Mouse (Mus musculus): ENCODE results near the gene Aspa. TPM values are rescaled to one million over a fixed set of nuclear protein-coding genes. Genes with fewer than 3 reads are reported as not detected.

Aspa gene
- polyA plus RNA-seq, 1 experiment from 2014 or later: 6.3 TPM

- no peak overlapping the region for H3K4me3 ChIP-seq (ENCODE audit: low read length)
- no peaks in the 10 kb centered on the region for H3K4me1 ChIP-seq (ENCODE audit: control insufficient read depth, insufficient read depth, low read length)
- no peak overlapping the region for H3K27ac ChIP-seq (ENCODE audit: low read depth, low read length)
- no peaks in the 10 kb centered on the region for H3K36me3 ChIP-seq (ENCODE audit: control insufficient read depth, insufficient read depth, low read length)
- H3K9ac ChIP-seq (ENCODE audit: low read depth, low read length): no peak overlapping the region
- no peak for ATAC-seq (ENCODE audit: low FRiP score, low TSS enrichment)
- no peaks in the 10 kb centered on the region for H3K27me3 ChIP-seq (ENCODE audit: control insufficient read depth, insufficient read depth, low read length)
- WGBS: 43% methylated on average over 2 of the region's 2 CpGs
- no peak overlapping the region for H3K4me2 ChIP-seq (replicated peaks; ENCODE audit: low read depth, low read length)
- H3K9me3 ChIP-seq (ENCODE audit: control insufficient read depth, low read length): no peaks in the 10 kb centered on the region
Measured at GRCm38 (mm10) chr11:73274821-73275220, 54.6 kb downstream of the Aspa start.

GRCm38 (mm10) chr11:73267267-73267666, 62.1 kb downstream of the Aspa start, which contains the start of gene Trpv3:
Gene Trpv3 (plus strand): TSS chr11:73267388.
- H3K9ac ChIP-seq (ENCODE audit: low read depth, low read length): no peak within 1 kb of the TSS
- no peaks in the 10 kb centered on the region for H3K4me1 ChIP-seq (ENCODE audit: control insufficient read depth, insufficient read depth, low read length)
- no peaks in the 10 kb centered on the region for H3K27me3 ChIP-seq (ENCODE audit: control insufficient read depth, insufficient read depth, low read length)
- H3K4me2 ChIP-seq (replicated peaks; ENCODE audit: low read depth, low read length): no peak within 1 kb of the TSS
- WGBS: 86% methylated on average over 7 of the region's 7 CpGs
- H3K27ac ChIP-seq (ENCODE audit: low read depth, low read length): no peak within 1 kb of the TSS
- ATAC-seq (ENCODE audit: low FRiP score, low TSS enrichment): no peak
- H3K36me3 ChIP-seq (ENCODE audit: control insufficient read depth, insufficient read depth, low read length): no peaks in the 10 kb centered on the region
- no peak within 1 kb of the TSS for H3K4me3 ChIP-seq (ENCODE audit: low read length)
- H3K9me3 ChIP-seq (ENCODE audit: control insufficient read depth, low read length): no peaks in the 10 kb centered on the region

- no peak overlapping the region for H3K27ac ChIP-seq (ENCODE audit: low read depth, low read length)
- H3K4me1 ChIP-seq (ENCODE audit: control insufficient read depth, insufficient read depth, low read length): no peaks in the 10 kb centered on the region
- no peak overlapping the region for H3K4me2 ChIP-seq (replicated peaks; ENCODE audit: low read depth, low read length)
- H3K9ac ChIP-seq (ENCODE audit: low read depth, low read length): no peak overlapping the region
- H3K36me3 ChIP-seq (ENCODE audit: control insufficient read depth, insufficient read depth, low read length): no peaks in the 10 kb centered on the region
- H3K4me3 ChIP-seq (ENCODE audit: low read length): no peak overlapping the region
- no peaks in the 10 kb centered on the region for H3K9me3 ChIP-seq (ENCODE audit: control insufficient read depth, low read length)
- no peaks in the 10 kb centered on the region for H3K27me3 ChIP-seq (ENCODE audit: control insufficient read depth, insufficient read depth, low read length)
- 44% methylated on average over 1 of the region's 1 CpGs for WGBS
- ATAC-seq (ENCODE audit: low FRiP score, low TSS enrichment): no peak
Measured at GRCm38 (mm10) chr11:73261385-73261784, 68.0 kb downstream of the Aspa start.

GRCm38 (mm10) chr11:73260457-73260856, 68.9 kb downstream of the Aspa start:
- ATAC-seq (ENCODE audit: low FRiP score, low TSS enrichment): no peak
- Histone ChIP-seq H3K9ac (ENCODE audit: low read depth, low read length) (no peak overlapping the region), H3K27ac (ENCODE audit: low read depth, low read length) (no peak overlapping the region), H3K27me3 (ENCODE audit: control insufficient read depth, insufficient read depth, low read length) (no peaks in the 10 kb centered on the region), H3K4me2 (replicated peaks; ENCODE audit: low read depth, low read length) (no peak overlapping the region), H3K4me3 (ENCODE audit: low read length) (no peak overlapping the region), H3K9me3 (ENCODE audit: control insufficient read depth, low read length) (no peaks in the 10 kb centered on the region), H3K36me3 (ENCODE audit: control insufficient read depth, insufficient read depth, low read length) (no peaks in the 10 kb centered on the region), H3K4me1 (ENCODE audit: control insufficient read depth, insufficient read depth, low read length) (no peaks in the 10 kb centered on the region)
- WGBS: 74% methylated on average over 3 of the region's 3 CpGs

- Histone ChIP-seq H3K4me1 (ENCODE audit: control insufficient read depth, insufficient read depth, low read length) (no peaks in the 10 kb centered on the region), H3K4me2 (replicated peaks; ENCODE audit: low read depth, low read length) (no peak overlapping the region), H3K36me3 (ENCODE audit: control insufficient read depth, insufficient read depth, low read length) (no peaks in the 10 kb centered on the region), H3K4me3 (ENCODE audit: low read length) (no peak overlapping the region), H3K9me3 (ENCODE audit: control insufficient read depth, low read length) (no peaks in the 10 kb centered on the region), H3K27ac (ENCODE audit: low read depth, low read length) (no peak overlapping the region), H3K9ac (ENCODE audit: low read depth, low read length) (no peak overlapping the region), H3K27me3 (ENCODE audit: control insufficient read depth, insufficient read depth, low read length) (no peaks in the 10 kb centered on the region)
- no peak for ATAC-seq (ENCODE audit: low FRiP score, low TSS enrichment)
Measured at GRCm38 (mm10) chr11:73258664-73259063, 70.7 kb downstream of the Aspa start.

- no peak for ATAC-seq (ENCODE audit: low FRiP score, low TSS enrichment)
- Histone ChIP-seq H3K36me3 (ENCODE audit: control insufficient read depth, insufficient read depth, low read length) (no peaks in the 10 kb centered on the region), H3K4me1 (ENCODE audit: control insufficient read depth, insufficient read depth, low read length) (no peaks in the 10 kb centered on the region), H3K9me3 (ENCODE audit: control insufficient read depth, low read length) (no peaks in the 10 kb centered on the region), H3K4me2 (replicated peaks; ENCODE audit: low read depth, low read length) (no peak overlapping the region), H3K27me3 (ENCODE audit: control insufficient read depth, insufficient read depth, low read length) (no peaks in the 10 kb centered on the region), H3K9ac (ENCODE audit: low read depth, low read length) (no peak overlapping the region), H3K27ac (ENCODE audit: low read depth, low read length) (no peak overlapping the region), H3K4me3 (ENCODE audit: low read length) (no peak overlapping the region)
- 53% methylated on average over 4 of the region's 4 CpGs for WGBS
Measured at GRCm38 (mm10) chr11:73257362-73257945, 71.9 kb downstream of the Aspa start.

Other genes starting within 250 kb of the Aspa start
- 0.20 and 0.24 TPM in 2 replicates for gene Itgae, start 239.0 kb downstream of the Aspa start, polyA plus RNA-seq (2014; fragmentation: Nextera tagmentation; extraction: Ambion mirVana)
- gene Haspin, start 191.3 kb downstream of the Aspa start, polyA plus RNA-seq (2014; fragmentation: Nextera tagmentation; extraction: Ambion mirVana): 14.5 and 19.5 TPM in 2 replicates
- gene P2rx5, start 169.2 kb downstream of the Aspa start, polyA plus RNA-seq (2014; fragmentation: Nextera tagmentation; extraction: Ambion mirVana): 0.34 TPM in 1 of 2 replicates, not detected in the other
- gene Emc6, start 152.6 kb downstream of the Aspa start, polyA plus RNA-seq (2014; fragmentation: Nextera tagmentation; extraction: Ambion mirVana): 134 and 156 TPM in 2 replicates
- 195 and 209 TPM in 2 replicates for gene Tax1bp3, start 152.5 kb downstream of the Aspa start, polyA plus RNA-seq (2014; fragmentation: Nextera tagmentation; extraction: Ambion mirVana)
- 15.3 and 19.5 TPM in 2 replicates for gene Ctns, start 130.6 kb downstream of the Aspa start, polyA plus RNA-seq (2014; fragmentation: Nextera tagmentation; extraction: Ambion mirVana)
- 0.77 and 1.1 TPM in 2 replicates for gene Shpk, start 130.1 kb downstream of the Aspa start, polyA plus RNA-seq (2014; fragmentation: Nextera tagmentation; extraction: Ambion mirVana)
- not detected in 2 replicates for gene Trpv1, start 95.3 kb downstream of the Aspa start, polyA plus RNA-seq (2014; fragmentation: Nextera tagmentation; extraction: Ambion mirVana)
- gene Trpv3, start 62.2 kb downstream of the Aspa start, polyA plus RNA-seq (2014; fragmentation: Nextera tagmentation; extraction: Ambion mirVana): 0.14 and 0.15 TPM in 2 replicates
- not detected in 2 replicates for gene Gm49340, start 145 bp upstream of the Aspa start, polyA plus RNA-seq (2014; fragmentation: Nextera tagmentation; extraction: Ambion mirVana)
- 0.16 TPM in 1 of 2 replicates, not detected in the other for gene Spata22, start 145 bp upstream of the Aspa start, polyA plus RNA-seq (2014; fragmentation: Nextera tagmentation; extraction: Ambion mirVana)
- not detected in 2 replicates for gene Olfr20, start 21.2 kb upstream of the Aspa start, polyA plus RNA-seq (2014; fragmentation: Nextera tagmentation; extraction: Ambion mirVana)
- not detected in 2 replicates for gene Olfr376, start 41.6 kb upstream of the Aspa start, polyA plus RNA-seq (2014; fragmentation: Nextera tagmentation; extraction: Ambion mirVana)
- not detected in 2 replicates for gene Olfr1, start 70.0 kb upstream of the Aspa start, polyA plus RNA-seq (2014; fragmentation: Nextera tagmentation; extraction: Ambion mirVana)
- gene Olfr378, start 98.9 kb upstream of the Aspa start, polyA plus RNA-seq (2014; fragmentation: Nextera tagmentation; extraction: Ambion mirVana): not detected in 2 replicates
- not detected in 2 replicates for gene Olfr380, start 127.9 kb upstream of the Aspa start, polyA plus RNA-seq (2014; fragmentation: Nextera tagmentation; extraction: Ambion mirVana)
- not detected in 2 replicates for gene Olfr381, start 162.0 kb upstream of the Aspa start, polyA plus RNA-seq (2014; fragmentation: Nextera tagmentation; extraction: Ambion mirVana)
- gene Olfr382, start 187.6 kb upstream of the Aspa start, polyA plus RNA-seq (2014; fragmentation: Nextera tagmentation; extraction: Ambion mirVana): not detected in 2 replicates

Measured in kidney, embryonic 14.5 days (tissue).